Mouse (Mus musculus) hindbrain, embryonic 13.5 days (tissue): ENCODE results near the gene Ptpn12. TPM values are rescaled to one million over a fixed set of nuclear protein-coding genes. Genes with fewer than 3 reads are reported as not detected.

Experiments
- ATAC-seq: fragments of 200-750 bp; cut with Nextera tagmentation; 2 replicates; pipeline ENCODE4 v1.8.0; 2017; ENCODE audit warnings: moderate TSS enrichment; ENCODE audit not compliant: low FRiP score
- H3K27ac ChIP-seq: fragments of 300-500 bp; sonication (generic); 2 replicates; pipeline ENCODE4 v1.5.1; 2015; ENCODE audit warnings: inconsistent platforms, mild to moderate bottlenecking, moderate library complexity
- H3K27me3 ChIP-seq: fragments of 300-500 bp; sonication (generic); 2 replicates; pipeline ENCODE4 v1.6.1; 2015; ENCODE audit warnings: mild to moderate bottlenecking, inconsistent platforms
- H3K36me3 ChIP-seq: fragments of 300-500 bp; sonication (generic); 2 replicates; pipeline ENCODE4 v1.6.1; 2015; ENCODE audit warnings: mild to moderate bottlenecking, inconsistent platforms
- H3K4me1 ChIP-seq: fragments of 300-500 bp; sonication (generic); replicated peaks from 2 replicates; pipeline ENCODE4 v1.6.1; 2015; ENCODE audit warnings: inconsistent platforms
- H3K4me2 ChIP-seq: fragments of 300-500 bp; sonication (generic); 2 replicates; pipeline ENCODE4 v1.6.1; 2015; ENCODE audit warnings: inconsistent platforms, mild to moderate bottlenecking, moderate library complexity
- H3K4me3 ChIP-seq: fragments of 300-500 bp; sonication (generic); 2 replicates; pipeline ENCODE4 v1.5.1; 2015; ENCODE audit warnings: mild to moderate bottlenecking, inconsistent platforms
- H3K9ac ChIP-seq: fragments of 300-500 bp; sonication (generic); 2 replicates; pipeline ENCODE4 v1.6.1; 2015; ENCODE audit warnings: mild to moderate bottlenecking, inconsistent platforms
- H3K9me3 ChIP-seq: fragments of 300-500 bp; sonication (generic); 2 replicates; pipeline ENCODE4 v1.6.1; 2016; ENCODE audit warnings: inconsistent platforms
- WGBS: fragments of 180-500 bp; shearing (Covaris S2); methylation state at CpG from one replicate; pipeline ENCODE4 v1.1.7; 2015; 5-methylcytosine and 5-hydroxymethylcytosine counted together
- polyA plus RNA-seq: library from polyadenylated mRNA; unstranded; fragments of >200 nt; fragmentation: Nextera tagmentation; extraction: Ambion mirVana; gene quantifications from 2 replicates; pipeline ENCODE4 v1.2.1, GENCODE M21; 2015

Gene Ptpn12
- polyA plus RNA-seq = 27.5 and 27.6 TPM in 2 replicates

GRCm38 (mm10) chr5:21055820-21056531, at the start of gene Ptpn12:
TSS of gene Ptpn12 (minus strand) at chr5:21055911.
- WGBS = under 1% methylated on average over 35 of the region's 73 CpGs
- H3K27ac ChIP-seq = peak within 1 kb of the TSS; percentile 100
- H3K4me3 ChIP-seq = peak within 1 kb of the TSS; percentile 93
- H3K4me1 ChIP-seq = peaks cover 26% of the 10 kb centered on the region
- ATAC-seq = peak; percentile 95
- H3K9me3 ChIP-seq = no peaks in the 10 kb centered on the region
- H3K27me3 ChIP-seq = no peaks in the 10 kb centered on the region
- peak within 1 kb of the TSS; percentile 83 for H3K4me2 ChIP-seq
- H3K9ac ChIP-seq = peak within 1 kb of the TSS; percentile 99
- H3K36me3 ChIP-seq = no peaks in the 10 kb centered on the region

GRCm38 (mm10) chr5:21091179-21091578, 35.5 kb upstream of the Ptpn12 start:
- no peak for ATAC-seq
- H3K4me3 ChIP-seq = no peak overlapping the region
- H3K27me3 ChIP-seq = no peaks in the 10 kb centered on the region
- H3K9me3 ChIP-seq = no peaks in the 10 kb centered on the region
- H3K27ac ChIP-seq = no peak overlapping the region
- H3K4me2 ChIP-seq = no peak overlapping the region
- H3K9ac ChIP-seq = no peak overlapping the region
- H3K4me1 ChIP-seq = no peaks in the 10 kb centered on the region
- WGBS = 78% methylated on average over 6 of the region's 6 CpGs
- no peaks in the 10 kb centered on the region for H3K36me3 ChIP-seq

GRCm38 (mm10) chr5:21057217-21057616, 1.5 kb upstream of the Ptpn12 start:
- WGBS = 88% methylated on average over 2 of the region's 2 CpGs
- ATAC-seq = no peak

DNA sequence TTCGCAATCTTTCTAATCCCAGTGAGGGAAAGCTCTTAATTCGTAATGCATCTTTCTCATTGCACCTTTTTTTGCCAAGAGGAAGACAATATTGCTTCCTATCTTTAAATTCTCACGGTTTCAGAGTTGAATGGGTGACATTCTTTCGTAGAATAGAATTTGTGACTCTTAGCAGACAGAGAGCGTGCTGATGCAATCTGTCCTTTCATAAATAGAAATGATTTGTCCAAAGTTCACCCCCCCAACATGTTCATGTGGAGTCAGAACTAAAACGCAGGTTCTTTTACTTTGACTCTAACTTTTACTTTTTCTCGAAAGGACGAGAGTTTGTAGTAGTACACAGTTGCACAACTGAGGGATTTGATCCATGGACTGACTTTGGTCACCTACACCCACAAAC, 884 bp upstream of the Ptpn12 start:
- Histone ChIP-seq H3K4me2 (peak overlapping the region; percentile 51), H3K27me3 (no peaks in the 10 kb centered on the region), H3K4me1 (peaks cover 20% of the 10 kb centered on the region), H3K27ac (peak overlapping the region; percentile 100), H3K36me3 (no peaks in the 10 kb centered on the region), H3K9ac (peak overlapping the region; percentile 76), H3K4me3 (peak overlapping the region; percentile 93), H3K9me3 (no peaks in the 10 kb centered on the region)
- ATAC-seq = no peak
- 10% methylated on average over 8 of the region's 8 CpGs for WGBS

More at GRCm38 (mm10) chr5:21057217-21057616, 1.5 kb upstream of the Ptpn12 start:
- Histone ChIP-seq H3K4me2 (peak overlapping the region; percentile 51; the same call in 1 of the 2 replicates), H3K4me1 (peaks cover 16% of the 10 kb centered on the region), H3K27me3 (no peaks in the 10 kb centered on the region), H3K4me3 (no peak overlapping the region), H3K9ac (no peak overlapping the region), H3K36me3 (no peaks in the 10 kb centered on the region), H3K27ac (0 out of 2 replicates have a peak overlapping the region, but pooled peaks have one; percentile 35), H3K9me3 (no peaks in the 10 kb centered on the region)

GRCm38 (mm10) chr5:21055071-21055819, 466 bp downstream of the Ptpn12 start:
- Histone ChIP-seq H3K27me3 (no peaks in the 10 kb centered on the region), H3K36me3 (no peaks in the 10 kb centered on the region), H3K4me1 (peaks cover 26% of the 10 kb centered on the region), H3K9me3 (no peaks in the 10 kb centered on the region), H3K9ac (peak overlapping the region; percentile 99), H3K4me3 (peak overlapping the region; percentile 93), H3K27ac (peak overlapping the region; percentile 100), H3K4me2 (peak overlapping the region; percentile 83)
- peak; percentile 60; the same call in 1 of the 2 replicates for ATAC-seq
- WGBS = under 1% methylated on average over 77 of the region's 84 CpGs

GRCm38 (mm10) chr5:21054472-21055070, 1.1 kb downstream of the Ptpn12 start:
- peak; percentile 14 for ATAC-seq
- H3K27me3 ChIP-seq = no peaks in the 10 kb centered on the region
- peak overlapping the region; percentile 83 for H3K4me2 ChIP-seq
- H3K9ac ChIP-seq = peak overlapping the region; percentile 99
- no peaks in the 10 kb centered on the region for H3K9me3 ChIP-seq
- WGBS = under 1% methylated on average over 20 of the region's 20 CpGs
- peak overlapping the region; percentile 93 for H3K4me3 ChIP-seq
- H3K27ac ChIP-seq = peak overlapping the region; percentile 100
- peaks cover 26% of the 10 kb centered on the region for H3K4me1 ChIP-seq
- H3K36me3 ChIP-seq = no peaks in the 10 kb centered on the region

DNA sequence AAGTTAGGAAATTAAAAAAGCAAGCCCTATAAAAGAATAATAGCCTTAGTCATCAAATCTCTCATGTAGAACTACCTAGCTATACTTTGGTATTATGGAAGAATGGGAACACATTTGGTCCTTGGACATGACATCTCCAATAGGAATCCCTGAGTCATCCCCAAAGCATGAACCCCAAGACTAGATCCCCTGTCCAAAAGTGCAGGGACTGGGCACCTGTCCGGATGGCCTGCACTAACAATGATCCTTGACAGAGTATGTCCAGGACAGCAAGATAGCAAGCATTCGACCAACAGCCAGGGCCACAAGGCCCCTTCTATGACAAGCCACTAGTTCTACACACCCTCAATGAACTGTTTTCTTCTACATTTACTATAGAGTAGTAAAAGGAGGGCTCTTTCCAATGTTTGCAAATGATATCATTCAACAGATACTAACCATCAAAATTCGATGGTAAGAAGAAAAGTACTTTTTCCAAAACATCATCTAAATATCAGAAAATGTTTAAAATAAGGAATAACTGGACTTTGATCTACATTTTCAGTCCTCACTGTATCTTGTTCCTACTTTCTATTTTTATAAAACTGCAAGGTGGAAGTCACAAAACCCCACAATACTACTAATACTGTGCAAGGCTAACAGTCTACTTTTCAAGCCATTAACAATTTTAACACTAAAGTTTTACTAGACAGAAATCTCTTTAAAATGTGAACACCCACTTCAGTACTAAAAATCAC, 2.0 kb downstream of the Ptpn12 start:
- no peaks in the 10 kb centered on the region for H3K27me3 ChIP-seq
- H3K4me2 ChIP-seq = peak overlapping the region; percentile 83
- H3K36me3 ChIP-seq = no peaks in the 10 kb centered on the region
- H3K4me1 ChIP-seq = peaks cover 26% of the 10 kb centered on the region
- H3K9ac ChIP-seq = peak overlapping the region; percentile 70
- ATAC-seq = no peak
- peak overlapping the region; percentile 93 for H3K4me3 ChIP-seq
- no peak overlapping the region for H3K27ac ChIP-seq
- 62% methylated on average over 3 of the region's 3 CpGs for WGBS
- no peaks in the 10 kb centered on the region for H3K9me3 ChIP-seq

- 94% methylated on average over 1 of the region's 1 CpGs for WGBS
These were observed 3.2 kb downstream of the Ptpn12 start for GRCm38 (mm10) chr5:21052521-21052920.

DNA sequence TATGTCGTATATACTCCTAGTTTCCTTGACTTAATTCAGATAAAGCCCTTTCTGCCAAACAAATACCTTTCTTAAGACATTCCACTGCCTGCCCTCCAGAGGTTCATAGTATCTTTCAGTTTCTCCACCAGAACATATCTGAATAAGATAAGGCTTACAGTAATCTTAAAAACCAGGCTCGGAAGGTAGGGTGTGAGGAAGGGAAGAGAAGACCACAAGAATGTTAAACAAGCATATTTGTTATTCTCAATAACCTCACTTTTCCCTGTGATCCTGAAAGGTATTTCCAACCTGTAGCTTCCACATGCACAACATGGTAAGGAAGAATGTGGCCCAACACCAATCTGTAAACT, 5.0 kb downstream of the Ptpn12 start:
- H3K27me3 ChIP-seq = no peaks in the 10 kb centered on the region
- 90% methylated on average over 2 of the region's 2 CpGs for WGBS
- no peak for ATAC-seq

More at GRCm38 (mm10) chr5:21052521-21052920, 3.2 kb downstream of the Ptpn12 start:
- Histone ChIP-seq H3K4me3 (no peak overlapping the region), H3K4me1 (peaks cover 26% of the 10 kb centered on the region), H3K4me2 (peak overlapping the region; percentile 36), H3K36me3 (no peaks in the 10 kb centered on the region), H3K27ac (no peak overlapping the region), H3K9me3 (no peaks in the 10 kb centered on the region), H3K9ac (no peak overlapping the region), H3K27me3 (no peaks in the 10 kb centered on the region)
- ATAC-seq = no peak

GRCm38 (mm10) chr5:21050061-21050769, 5.5 kb downstream of the Ptpn12 start:
- H3K36me3 ChIP-seq = no peaks in the 10 kb centered on the region
- peaks cover 25% of the 10 kb centered on the region for H3K4me1 ChIP-seq
- H3K27ac ChIP-seq = no peak overlapping the region
- no peak overlapping the region for H3K4me3 ChIP-seq
- H3K9me3 ChIP-seq = no peaks in the 10 kb centered on the region
- 94% methylated on average over 6 of the region's 6 CpGs for WGBS
- H3K27me3 ChIP-seq = no peaks in the 10 kb centered on the region
- no peak overlapping the region for H3K9ac ChIP-seq
- ATAC-seq = no peak
- no peak overlapping the region for H3K4me2 ChIP-seq

More for the DNA sequence above, 5.0 kb downstream of the Ptpn12 start:
- H3K4me1 ChIP-seq = peaks cover 24% of the 10 kb centered on the region
- no peak overlapping the region for H3K27ac ChIP-seq
- no peak overlapping the region for H3K4me2 ChIP-seq
- no peaks in the 10 kb centered on the region for H3K9me3 ChIP-seq
- H3K36me3 ChIP-seq = no peaks in the 10 kb centered on the region
- H3K4me3 ChIP-seq = no peak overlapping the region
- no peak overlapping the region for H3K9ac ChIP-seq

DNA sequence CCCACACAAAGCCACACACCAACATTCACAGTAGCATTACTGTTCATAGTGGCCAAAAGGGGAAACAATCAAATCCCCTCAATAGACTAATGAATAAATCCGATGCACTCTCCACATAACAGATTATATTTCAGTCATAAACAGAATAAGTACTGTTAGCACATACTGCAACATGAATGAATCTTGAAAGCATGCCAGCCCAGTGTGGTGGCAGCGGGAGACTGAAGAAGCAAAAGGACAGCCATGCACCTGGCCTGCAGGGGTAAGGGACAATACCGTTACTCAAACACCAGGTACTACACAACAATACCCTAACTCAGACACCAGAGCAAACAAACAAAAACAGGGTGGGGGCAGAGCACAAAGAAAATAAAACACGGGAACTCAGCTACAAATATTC, 6.7 kb downstream of the Ptpn12 start:
- H3K4me3 ChIP-seq = no peak overlapping the region
- H3K9ac ChIP-seq = no peak overlapping the region
- ATAC-seq = no peak
- no peaks in the 10 kb centered on the region for H3K9me3 ChIP-seq
- H3K4me2 ChIP-seq = no peak overlapping the region
- 90% methylated on average over 4 of the region's 4 CpGs for WGBS
- peaks cover 25% of the 10 kb centered on the region for H3K4me1 ChIP-seq
- no peak overlapping the region for H3K27ac ChIP-seq
- H3K27me3 ChIP-seq = no peaks in the 10 kb centered on the region
- no peaks in the 10 kb centered on the region for H3K36me3 ChIP-seq
